In the genomic region with DNA sequence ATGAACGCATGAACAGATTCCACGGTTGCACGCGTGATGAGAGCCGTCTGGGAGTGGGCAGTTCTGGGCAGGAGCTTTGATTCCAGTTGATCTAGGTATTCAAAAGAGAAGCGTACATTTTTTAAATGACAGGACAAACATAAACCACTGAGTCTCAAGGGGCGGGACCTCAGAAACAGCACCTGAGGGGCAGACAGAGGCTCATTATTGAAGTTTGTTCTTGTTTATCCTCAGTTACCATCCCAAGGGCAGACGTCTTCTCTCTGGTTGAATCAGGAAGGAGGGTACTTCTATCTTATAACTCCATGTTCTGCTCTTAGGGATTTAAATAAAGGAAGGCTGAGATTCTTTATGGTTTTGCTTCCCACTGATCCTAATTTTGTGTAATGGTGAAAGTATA, we compare ENCODE assay signal across 14 mouse cellular contexts.
DNase-seq lines count a peak whose midpoint lies in the region; ATAC-seq lines count a peak whose summit lies in the region.
"Had no signal": no experiment of that assay in that cellular context is flagged by ENCODE, and none has a peak within 500 bp of the region (broad histone marks: within the 10 kb centered on the region; RNA-seq: fewer than 3 reads in every experiment).

No protein-coding gene starts in this region.

- WGBS in heart, embryonic 11.5 days (ENCODE audit: insufficient replicate concordance), result 32% methylated on average over 8 of the region's 8 CpGs
- 42% methylated on average over 8 of the region's 8 CpGs for WGBS in kidney, embryonic 15.5 days
- 27% methylated on average over 8 of the region's 8 CpGs for WGBS in midbrain, embryonic 13.5 days

- no peaks in the 10 kb centered on the region for H3K36me3 ChIP-seq in heart, embryonic 11.5 days (ENCODE audit: control insufficient read depth, insufficient read depth, low read length)
- no peaks in the 10 kb centered on the region for H3K36me3 ChIP-seq in kidney, embryonic 15.5 days
- no peaks in the 10 kb centered on the region for H3K36me3 ChIP-seq in midbrain, embryonic 13.5 days
- H3K36me3 ChIP-seq: limb, embryonic 15.5 days had no signal

- no peak for DNase-seq in heart, adult 11 months
- no peak for DNase-seq in kidney, adult 8-10 months
- DNase-seq in R1 (ENCODE audit: low read depth, low spot score), result peak; percentile 85
- no peak for DNase-seq in ovary, postnatal 14 days (ENCODE audit: low spot score)
- no peak for DNase-seq in spleen, postnatal 4 days (ENCODE audit: low spot score in 2 of 2)
- DNase-seq: cerebellum, adult 9-10 months; liver, postnatal 0 days; lung, postnatal 4 days; spleen, adult 18-20 months had no signal

- H3K4me1 ChIP-seq in heart, embryonic 11.5 days (ENCODE audit: control insufficient read depth, insufficient read depth, low read length), result peaks cover 36% of the 10 kb centered on the region
- H3K4me1 ChIP-seq in kidney, embryonic 15.5 days, result peaks cover 40% of the 10 kb centered on the region
- peaks cover 25% of the 10 kb centered on the region for H3K4me1 ChIP-seq in midbrain, embryonic 13.5 days (replicated peaks)

- peak overlapping the region; percentile 75 for H3K27ac ChIP-seq in heart, embryonic 11.5 days (ENCODE audit: low read depth, low read length)
- peak overlapping the region; percentile 13 for H3K27ac ChIP-seq in kidney, embryonic 15.5 days
- H3K27ac ChIP-seq in midbrain, embryonic 13.5 days, result 0 out of 2 replicates have a peak overlapping the region, but pooled peaks have one; percentile 14
- H3K27ac ChIP-seq: limb, embryonic 15.5 days had no signal

- no peak overlapping the region for H3K4me3 ChIP-seq in heart, embryonic 11.5 days (ENCODE audit: low read depth, low read length)
- H3K4me3 ChIP-seq in kidney, embryonic 15.5 days (replicated peaks), result no peak overlapping the region
- no peak overlapping the region for H3K4me3 ChIP-seq in midbrain, embryonic 13.5 days (replicated peaks)
- H3K4me3 ChIP-seq: limb, embryonic 15.5 days had no signal

- no peak for ATAC-seq in heart, embryonic 11.5 days (replicated peaks; ENCODE audit: insufficient number of reproducible peaks, low FRiP score, low TSS enrichment)
- ATAC-seq in kidney, embryonic 15.5 days (replicated peaks; ENCODE audit: low FRiP score), result no peak
- peak; percentile 14; the same call in 1 of the 2 replicates for ATAC-seq in midbrain, embryonic 13.5 days
- ATAC-seq: activated CD4-positive, CD25-positive, alpha-beta regulatory T cell, adult 4 months; liver, postnatal 0 days had no signal

- 0 out of 2 replicates have a peak, but pooled peaks cover 2% of the 10 kb centered on the region for H3K9me3 ChIP-seq in heart, embryonic 11.5 days (replicated peaks; ENCODE audit: control insufficient read depth, low read length)
- H3K9me3 ChIP-seq in kidney, embryonic 15.5 days (replicated peaks), result no peaks in the 10 kb centered on the region; the same call in 1 of the 2 replicates
- no peaks in the 10 kb centered on the region; the same call in 1 of the 2 replicates for H3K9me3 ChIP-seq in midbrain, embryonic 13.5 days
- H3K9me3 ChIP-seq: limb, embryonic 15.5 days had no signal

- peak overlapping the region; percentile 44; the same call in 1 of the 2 replicates for H3K9ac ChIP-seq in heart, embryonic 11.5 days (ENCODE audit: low read depth, low read length)
- no peak overlapping the region for H3K9ac ChIP-seq in kidney, embryonic 15.5 days
- H3K9ac ChIP-seq in midbrain, embryonic 13.5 days (replicated peaks), result no peak overlapping the region
- H3K9ac ChIP-seq: limb, embryonic 15.5 days; liver, postnatal 0 days had no signal

- peak overlapping the region; percentile 52 for H3K4me2 ChIP-seq in heart, embryonic 11.5 days
- no peak overlapping the region for H3K4me2 ChIP-seq in kidney, embryonic 15.5 days
- peak overlapping the region; percentile 23; the same call in 1 of the 2 replicates for H3K4me2 ChIP-seq in midbrain, embryonic 13.5 days (replicated peaks)
- H3K4me2 ChIP-seq: limb, embryonic 15.5 days had no signal

- no peaks in the 10 kb centered on the region for H3K27me3 ChIP-seq in heart, embryonic 11.5 days (ENCODE audit: control insufficient read depth, insufficient read depth, low read length)
- H3K27me3 ChIP-seq in kidney, embryonic 15.5 days, result no peaks in the 10 kb centered on the region
- no peaks in the 10 kb centered on the region for H3K27me3 ChIP-seq in midbrain, embryonic 13.5 days
- H3K27me3 ChIP-seq: limb, embryonic 15.5 days had no signal

Comparison
In these comparisons a context has a peak if more than half of its experiments do, and no peak if none do; other contexts are left out.
1. H3K27ac ChIP-seq: peak in every context shown above with its lines; median percentile 75 in heart, embryonic 11.5 days; 14 in midbrain, embryonic 13.5 days; 13 in kidney, embryonic 15.5 days.